In the genomic region with DNA sequence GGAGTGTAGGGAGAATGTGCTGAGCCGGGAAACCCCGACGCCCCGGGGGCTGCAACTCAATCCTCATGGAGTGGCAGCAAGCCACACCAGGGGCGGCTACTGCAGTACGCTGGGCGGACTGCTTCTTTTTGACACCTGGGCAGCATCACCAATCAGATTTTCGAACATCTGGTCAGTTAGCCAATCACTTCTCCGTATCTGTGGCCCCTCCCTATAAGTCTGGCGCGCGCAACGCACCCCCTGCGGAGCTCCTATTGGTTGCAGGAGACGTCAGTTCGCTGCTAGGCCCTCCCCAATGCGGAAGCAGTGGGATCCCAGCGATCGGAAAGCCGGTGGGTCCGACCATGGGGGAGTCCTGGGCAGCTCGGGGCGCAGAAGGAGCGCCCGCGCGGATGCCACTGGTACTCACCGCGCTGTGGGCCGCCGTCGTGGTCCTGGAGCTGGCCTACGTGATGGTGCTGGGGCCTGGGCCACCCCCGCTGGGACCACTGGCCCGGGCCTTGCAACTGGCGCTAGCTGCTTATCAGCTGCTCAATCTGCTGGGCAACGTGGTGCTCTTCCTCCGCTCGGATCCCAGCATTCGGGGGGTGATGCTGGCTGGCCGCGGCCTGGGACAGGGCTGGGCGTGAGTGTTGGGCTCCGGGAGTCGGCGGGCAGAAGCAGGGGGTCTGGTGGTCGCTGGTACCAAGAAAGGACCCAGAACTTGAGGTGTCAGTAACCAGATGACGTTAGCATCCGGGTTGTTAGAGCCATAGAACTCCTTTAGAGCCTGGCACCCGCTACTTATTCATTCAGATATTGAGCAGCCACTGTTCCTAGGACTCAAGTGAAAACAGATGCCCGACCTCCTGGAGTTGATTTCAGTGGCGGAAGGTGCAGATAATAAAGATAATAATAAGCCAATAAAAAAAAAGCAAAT, we compare ENCODE assay signal across 8 mouse cellular contexts. TPM values are rescaled to one million over a fixed set of nuclear protein-coding genes. Genes with fewer than 3 reads are reported as not detected.
DNase-seq lines count a peak whose midpoint lies in the region; ATAC-seq lines count a peak whose summit lies in the region.

Gene Zdhhc24, plus strand, starts transcription at position 264 of the 919 bp plus-strand sequence.

- DNase-seq in adrenal gland, adult (ENCODE audit: inconsistent age in 2 of 2, low spot score in 1 of 2) = peak; percentile 96 to 99
- DNase-seq in embryo, embryonic 10.5 days (ENCODE audit: low spot score) = peak; percentile 97
- DNase-seq in gastrocnemius, postnatal 14 days = peak; percentile 94
- peak; percentile 96 for DNase-seq in left cerebral cortex, postnatal 10 days (ENCODE audit: extremely low spot score in 1 of 2, low spot score in 2 of 2)
- peak; percentile 96 for DNase-seq in right cerebral cortex, postnatal 25 days
- peak; percentile 92 to 95 for DNase-seq in urinary bladder, postnatal 4 days (ENCODE audit: low spot score in 2 of 2)

- ATAC-seq in inflammation-experienced regulatory T-cells, adult 6 months = peak; percentile 99
- ATAC-seq in megakaryocyte-erythroid progenitor cell, adult 5-6 weeks (replicated peaks; ENCODE audit: low FRiP score, low TSS enrichment, poor library complexity, severe bottlenecking) = peak; percentile 95

- intact Hi-C loops in gastrocnemius, postnatal 14 days (cut with DNase I; ENCODE audit: low total_unique reads) = no loop called here
- intact Hi-C loops in left cerebral cortex, postnatal 10 days (cut with DNase I) = no loop called here

RNA-seq across cellular contexts. Expression of gene Zdhhc24, which starts in this region (rescaled TPM):
- 1 to 10 TPM; 3.3 to 3.7 TPM for total RNA-seq in gastrocnemius, postnatal 14 days (2021)
- polyA plus RNA-seq in inflammation-experienced regulatory T-cells, adult 6 months (2017; shearing (Covaris generic)) = 1 to 10 TPM; 5.1 to 6.7 (median 6.7) TPM
- 10 to 100 TPM; 22.7 to 27.8 TPM for total RNA-seq in left cerebral cortex, postnatal 10 days (2021)
- 16.5 and 20.3 TPM in 2 replicates for total RNA-seq in megakaryocyte-erythroid progenitor cell, adult 5-6 weeks (2014; fragmentation: Nextera tagmentation)
- 8.8 and 13.2 TPM in 2 replicates for total RNA-seq in megakaryocyte-erythroid progenitor cell, adult 5-6 weeks (2017)

Comparison
In these comparisons a context has a peak if more than half of its experiments do, and no peak if none do; other contexts are left out.
1. Peak in every context shown above with its lines: DNase-seq and ATAC-seq.